Mouse (Mus musculus) left cerebral cortex, postnatal 4 days (tissue): ENCODE data around the gene Fv1. TPM values are rescaled to one million over a fixed set of nuclear protein-coding genes. Genes with fewer than 3 reads are reported as not detected.
A peak's percentile ranks its signal among the peaks of the same experiment; 100 is the strongest.

ENCODE experiments used
- DNase-seq: peaks from one replicate; pipeline ENCODE4 v3.0.0-alpha.2; 2022
- intact Hi-C: fragments of 180-260 bp; cut with DNase I; formaldehyde crosslinking; loops from one replicate; pipeline ENCODE4 v1.15.1; 2025
- total RNA-seq, 2 experiments: library from RNA; stranded (reverse); gene quantifications; 2 replicates each; pipeline ENCODE4 v1.2.3; 2021

Fv1 gene
- total RNA-seq, 2 experiments from 2014 or later = 10.4 to 11.3 TPM

GRCm38 (mm10) chr4:147883041-147883440, 14.3 kb downstream of the Fv1 start:
- intact Hi-C loops = loop anchor here (10.0 kb wide), 1 partner anchor 132 kb away; no protein-coding TSS in a partner anchor
- no peak for DNase-seq

- DNase-seq = no peak
- intact Hi-C loops = loop anchor here (10.0 kb wide), 1 partner anchor 131 kb away; no protein-coding TSS in a partner anchor
Measured at GRCm38 (mm10) chr4:147884138-147884537, 15.4 kb downstream of the Fv1 start.

- intact Hi-C loops = loop anchor here (10.0 kb wide), 1 partner anchor 129 kb away; no protein-coding TSS in a partner anchor
- no peak for DNase-seq
Measured at GRCm38 (mm10) chr4:147886158-147886557, 17.4 kb downstream of the Fv1 start.

GRCm38 (mm10) chr4:147887277-147887676, 18.5 kb downstream of the Fv1 start:
- DNase-seq = no peak
- intact Hi-C loops = loop anchor here (10.0 kb wide), 1 partner anchor 128 kb away; no protein-coding TSS in a partner anchor

GRCm38 (mm10) chr4:147888237-147888636, 19.5 kb downstream of the Fv1 start:
- no peak for DNase-seq
- intact Hi-C loops = loop anchor here (10.0 kb wide), 1 partner anchor 127 kb away; no protein-coding TSS in a partner anchor

- intact Hi-C loops = no loop called here
- no peak for DNase-seq
Measured at GRCm38 (mm10) chr4:147890341-147890740, 21.6 kb downstream of the Fv1 start.

GRCm38 (mm10) chr4:147895815-147896330, 27.1 kb downstream of the Fv1 start:
- intact Hi-C loops = no loop called here

GRCm38 (mm10) chr4:147896411-147896810, 27.6 kb downstream of the Fv1 start:
- intact Hi-C loops = no loop called here

More at GRCm38 (mm10) chr4:147895815-147896330, 27.1 kb downstream of the Fv1 start:
- no peak for DNase-seq

GRCm38 (mm10) chr4:147897348-147897747, 28.6 kb downstream of the Fv1 start:
- intact Hi-C loops = no loop called here
- no peak for DNase-seq

More at GRCm38 (mm10) chr4:147896411-147896810, 27.6 kb downstream of the Fv1 start:
- no peak for DNase-seq

- no peak for DNase-seq
- intact Hi-C loops = no loop called here
Measured at GRCm38 (mm10) chr4:147900452-147900851, 31.7 kb downstream of the Fv1 start.

- intact Hi-C loops = no loop called here
Measured at GRCm38 (mm10) chr4:147902906-147903500, 34.2 kb downstream of the Fv1 start.

GRCm38 (mm10) chr4:147903601-147904000, 34.8 kb downstream of the Fv1 start:
- intact Hi-C loops = no loop called here
- DNase-seq = no peak

More at GRCm38 (mm10) chr4:147902906-147903500, 34.2 kb downstream of the Fv1 start:
- no peak for DNase-seq

- peak; percentile 92 for DNase-seq
- intact Hi-C loops = no loop called here
Measured at GRCm38 (mm10) chr4:147904313-147905089, 35.7 kb downstream of the Fv1 start, which contains the start of gene Mfn2. Gene Mfn2, minus strand, starts transcription at chr4:147904704.

GRCm38 (mm10) chr4:147905090-147905659, 36.4 kb downstream of the Fv1 start:
- no peak for DNase-seq
- intact Hi-C loops = no loop called here

- intact Hi-C loops = no loop called here
- DNase-seq = no peak
Measured at GRCm38 (mm10) chr4:147906230-147906629, 37.5 kb downstream of the Fv1 start.

GRCm38 (mm10) chr4:147909486-147909885, 40.7 kb downstream of the Fv1 start:
- intact Hi-C loops = no loop called here

GRCm38 (mm10) chr4:147918459-147919121, 49.8 kb downstream of the Fv1 start:
- intact Hi-C loops = no loop called here
- peak; percentile 51 for DNase-seq

More at GRCm38 (mm10) chr4:147909486-147909885, 40.7 kb downstream of the Fv1 start:
- DNase-seq = no peak
